Mouse (Mus musculus): ENCODE measurements around the gene Jmjd8.

DNA sequence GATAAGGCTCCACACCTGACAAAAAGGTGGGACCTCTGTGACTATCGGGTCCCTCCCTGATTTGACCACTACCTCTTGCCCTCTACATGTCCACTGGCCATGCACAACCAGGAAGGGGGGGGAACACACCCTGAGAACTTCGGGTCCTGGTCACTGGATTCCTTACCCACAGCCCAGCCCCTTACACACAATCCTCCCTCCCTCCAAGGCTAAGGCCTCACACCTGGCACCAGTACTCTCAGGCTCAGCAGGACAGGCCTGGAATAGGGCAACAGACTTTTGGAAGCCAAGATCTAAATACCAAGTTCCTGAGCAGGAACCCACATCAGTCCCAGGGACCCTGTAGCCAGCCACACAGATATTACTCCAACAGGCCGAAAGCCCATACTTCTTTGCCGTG lies 10.2 kb downstream of the Jmjd8 start:
- TF ChIP-seq CTCF (IDR thresholded peaks at IDR 0.05; ENCODE audit: insufficient read depth, low read depth, low read length) (no peak), POLR2A (IDR thresholded peaks at IDR 0.05; ENCODE audit: insufficient read depth, low read depth, low read length) (no peak)

Measured in olfactory bulb, adult 2 months (tissue).